Mouse (Mus musculus) lung, adult 2 months (tissue): ENCODE results near the gene Topors. TPM values are rescaled to one million over a fixed set of nuclear protein-coding genes. Genes with fewer than 3 reads are reported as not detected.

Experiments used
- DNase-seq: peaks from one replicate; pipeline ENCODE4 v3.0.0; 2022
- H3K4me1 ChIP-seq: fragments of 200-500 bp; 2 replicates; pipeline ENCODE4 v1.6.1; 2011; ENCODE audit warnings: low read length; ENCODE audit not compliant: control insufficient read depth, insufficient read depth
- H3K4me3 ChIP-seq: fragments of 200-500 bp; replicated peaks from 2 replicates; pipeline ENCODE3; 2011; ENCODE audit warnings: low read depth, mild to moderate bottlenecking, control low read depth, low read length; ENCODE audit errors: extremely low read depth
- CTCF ChIP-seq: fragments of 200-500 bp; IDR thresholded peaks from 2 replicates; pipeline ENCODE4 v1.5.1; 2011; ENCODE audit warnings: mild to moderate bottlenecking, low read length, control low read depth; ENCODE audit not compliant: insufficient read depth
- POLR2A ChIP-seq: fragments of 200-500 bp; IDR thresholded peaks from 2 replicates; pipeline ENCODE4 v1.6.1; 2011; ENCODE audit warnings: low read depth, mild to moderate bottlenecking, control low read depth, low read length, borderline replicate concordance; ENCODE audit errors: extremely low read depth
- WGBS: fragments of 180-500 bp; shearing (Covaris S2); methylation state at CpG from one replicate; pipeline ENCODE4 v1.1.7; 2018; 5-methylcytosine and 5-hydroxymethylcytosine counted together
- polyA plus RNA-seq: library from polyadenylated mRNA; depleted of rRNA; stranded (reverse); fragments of >200 nt; gene quantifications from 2 replicates; pipeline ENCODE4 v1.2.3, GENCODE M21; 2012

The Topors gene
- polyA plus RNA-seq, 1 experiment, result 5.3 TPM

- no peak for DNase-seq
- WGBS, result 81% methylated on average over 2 of the region's 2 CpGs
- Histone ChIP-seq H3K4me1 (no peaks in the 10 kb centered on the region), H3K4me3 (no peak overlapping the region)
- TF ChIP-seq POLR2A (no peak), CTCF (no peak)
Observed at GRCm38 (mm10) chr4:40289046-40289445, 19.4 kb upstream of the Topors start.

DNA sequence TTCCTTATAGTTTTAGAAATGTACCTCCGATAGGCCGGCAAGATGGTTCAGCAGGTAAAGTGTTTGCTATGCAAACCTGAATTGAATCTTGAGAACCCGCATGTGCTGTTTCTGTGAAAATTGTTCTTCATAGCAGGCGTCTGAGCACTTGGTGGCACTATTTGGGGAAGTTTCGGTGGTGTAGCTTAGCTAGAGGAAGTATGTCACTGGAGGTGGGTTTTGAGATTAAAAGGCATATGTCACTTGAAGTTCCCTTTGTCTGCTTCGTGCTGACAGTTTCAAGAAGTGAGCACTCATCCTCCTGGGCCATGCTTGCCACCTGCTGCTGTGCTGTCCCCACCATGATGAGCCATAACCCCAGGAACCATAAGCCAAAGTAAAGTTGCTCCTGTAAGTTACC is 17.8 kb upstream of the Topors start:
- TF ChIP-seq CTCF (no peak), POLR2A (no peak)
- DNase-seq, result no peak
- no peaks in the 10 kb centered on the region for H3K4me1 ChIP-seq
- H3K4me3 ChIP-seq, result no peak overlapping the region
- WGBS, result 54% methylated on average over 6 of the region's 6 CpGs

DNA sequence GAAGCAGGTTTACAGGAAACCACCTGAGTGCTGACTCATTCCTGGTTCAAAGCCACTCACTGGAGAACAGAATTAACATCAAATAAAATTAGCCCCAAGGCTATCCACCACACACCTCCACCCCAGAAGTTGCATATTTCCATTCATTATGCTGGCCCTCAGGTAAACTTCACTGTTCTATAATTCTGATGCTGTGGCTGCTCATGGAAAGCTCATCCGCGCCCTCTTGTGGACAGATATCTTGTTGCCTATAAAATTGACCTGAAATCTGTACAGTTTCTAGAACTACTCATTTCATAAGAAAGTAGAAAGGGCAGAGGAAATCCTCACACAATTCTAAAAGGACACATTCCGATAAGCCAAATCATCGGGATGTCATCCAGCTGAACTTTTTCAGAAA is 15.9 kb upstream of the Topors start:
- Histone ChIP-seq H3K4me3 (no peak overlapping the region), H3K4me1 (no peaks in the 10 kb centered on the region)
- WGBS, result 10% methylated on average over 4 of the region's 4 CpGs
- TF ChIP-seq CTCF (peak; percentile 50), POLR2A (no peak)
- DNase-seq, result peak; percentile 61

DNA sequence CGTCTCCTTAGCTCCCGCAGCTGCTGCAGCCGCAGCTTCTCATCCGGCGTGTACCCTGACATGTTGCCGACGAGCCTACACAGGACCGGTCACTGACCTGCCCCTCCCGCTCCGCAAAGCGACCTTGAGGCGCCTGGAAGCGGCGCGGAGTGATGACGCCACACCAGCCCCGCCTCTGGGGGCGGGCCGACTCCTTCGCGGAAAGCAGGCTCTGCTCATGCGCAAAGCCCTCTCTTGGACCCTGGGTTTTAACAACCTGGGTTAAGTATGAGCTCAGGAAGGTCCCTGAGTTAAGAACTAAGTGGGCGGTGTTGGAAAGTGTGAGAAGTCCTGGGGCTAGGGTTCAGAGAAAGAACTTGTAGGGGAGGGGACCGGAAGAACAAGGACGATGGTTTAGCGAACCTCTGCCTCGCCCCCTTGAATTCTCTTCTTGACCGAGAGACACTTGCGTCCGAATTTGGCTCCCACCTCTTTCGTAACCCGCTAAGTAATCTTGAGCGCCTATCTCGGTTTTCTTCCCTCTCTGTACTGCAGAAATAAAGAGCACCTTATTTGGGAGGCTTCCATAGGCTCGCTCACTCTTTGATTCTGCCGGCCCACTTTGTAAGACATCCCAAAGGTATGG is 9.7 kb upstream of the Topors start, which contains the start of gene Ndufb6:
Gene Ndufb6 (minus strand): TSS at position 146 of the 625 bp plus-strand sequence.
- TF ChIP-seq CTCF, result no peak
- peak; percentile 75; the same call in 1 of the 2 replicates for TF ChIP-seq POLR2A
- Histone ChIP-seq H3K4me3 (peak within 1 kb of the TSS; percentile 80), H3K4me1 (no peaks in the 10 kb centered on the region)
- peak; percentile 94 for DNase-seq
- under 1% methylated on average over 36 of the region's 36 CpGs for WGBS

- no peaks in the 10 kb centered on the region for H3K4me1 ChIP-seq
- H3K4me3 ChIP-seq, result peak overlapping the region; percentile 80
- no peak for DNase-seq
- TF ChIP-seq CTCF, result no peak
- no peak for TF ChIP-seq POLR2A
- under 1% methylated on average over 21 of the region's 21 CpGs for whole genome bisulfite sequencing
Observed at GRCm38 (mm10) chr4:40278880-40279275, 9.2 kb upstream of the Topors start.

DNA sequence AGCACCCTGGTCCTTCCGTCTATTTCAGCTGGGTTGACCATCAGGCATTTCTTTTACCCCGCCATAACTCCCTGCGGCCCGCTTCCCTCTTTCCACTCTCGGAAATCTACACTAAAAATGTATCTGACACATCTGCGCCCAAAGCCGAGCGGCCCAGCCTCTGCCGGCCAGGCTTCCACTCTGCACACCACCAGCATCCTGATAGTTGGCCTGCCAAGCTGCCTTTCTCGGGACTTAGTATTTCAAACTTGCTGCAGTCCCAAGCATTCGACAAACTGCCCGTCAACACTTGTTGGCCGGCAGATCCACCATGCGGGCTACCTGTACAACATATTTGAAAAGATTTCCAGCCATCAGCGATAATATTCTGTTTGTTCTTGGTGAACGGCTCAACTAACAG is 815 bp downstream of the Topors start:
- TF ChIP-seq POLR2A, result no peak
- TF ChIP-seq CTCF, result no peak
- H3K4me3 ChIP-seq, result peak overlapping the region; percentile 85
- H3K4me1 ChIP-seq, result peaks cover 4% of the 10 kb centered on the region
- DNase-seq, result no peak
- under 1% methylated on average over 16 of the region's 16 CpGs for WGBS

GRCm38 (mm10) chr4:40268204-40268813 is 1.3 kb downstream of the Topors start:
- peaks cover 4% of the 10 kb centered on the region for H3K4me1 ChIP-seq
- DNase-seq, result peak; percentile 93
- H3K4me3 ChIP-seq, result peak overlapping the region; percentile 85
- TF ChIP-seq POLR2A (0 out of 2 replicates have a peak, but pooled peaks have one; percentile 54), CTCF (no peak)
- under 1% methylated on average over 49 of the region's 50 CpGs for WGBS

DNA sequence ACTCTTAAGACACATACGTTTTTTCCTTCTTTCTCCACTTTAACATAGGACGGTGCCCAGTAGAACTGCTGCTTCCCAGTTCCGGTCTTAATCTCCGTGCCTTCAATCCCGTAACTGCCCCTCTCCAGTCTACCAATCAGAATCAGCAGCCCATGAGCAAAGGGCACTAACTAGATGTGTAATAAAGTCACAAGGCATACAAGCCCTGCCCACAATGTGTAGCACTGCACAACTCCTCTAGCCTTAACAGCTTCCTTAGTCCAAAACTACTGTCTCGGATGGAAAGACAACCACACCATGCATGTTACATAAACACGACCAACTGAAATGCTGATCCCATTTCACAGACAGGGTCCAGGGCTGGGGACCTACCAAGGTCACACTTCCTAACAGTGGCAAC is 2.0 kb downstream of the Topors start:
- DNase-seq, result no peak
- 29% methylated on average over 7 of the region's 7 CpGs for WGBS
- H3K4me1 ChIP-seq, result peaks cover 4% of the 10 kb centered on the region
- TF ChIP-seq CTCF, result no peak
- peak overlapping the region; percentile 85 for H3K4me3 ChIP-seq

GRCm38 (mm10) chr4:40264321-40264720 is 5.3 kb downstream of the Topors start:
- Histone ChIP-seq H3K4me3 (no peak overlapping the region), H3K4me1 (peaks cover 4% of the 10 kb centered on the region)
- TF ChIP-seq POLR2A, result no peak
- no peak for TF ChIP-seq CTCF
- no peak for DNase-seq
- WGBS, result 43% methylated on average over 1 of the region's 1 CpGs
